In genomic region chr1:41610783-41611182, GRCm38 (mm10) we compare ENCODE assay signal across 28 mouse cellular contexts.
DNase-seq lines count a peak whose midpoint lies in the region; ATAC-seq and TF ChIP-seq lines count a peak whose summit lies in the region.
"Had no signal": no experiment of that assay in that cellular context is flagged by ENCODE, and none has a peak within 500 bp of the region (broad histone marks: within the 10 kb centered on the region; RNA-seq: fewer than 3 reads in every experiment).

No protein-coding gene starts in this region.

- H3K27ac ChIP-seq in limb, embryonic 11.5 days (replicated peaks; ENCODE audit: low read depth, low read length) = no peak overlapping the region
- no peak overlapping the region for H3K27ac ChIP-seq in neural tube, embryonic 11.5 days (ENCODE audit: low read depth, low read length)
- H3K27ac ChIP-seq in liver, postnatal 0 days (ENCODE audit: low read depth) = no peak overlapping the region
- H3K27ac ChIP-seq: embryonic facial prominence, embryonic 10.5 days; forebrain, embryonic 15.5 days; hindbrain, embryonic 15.5 days; kidney, postnatal 0 days; left cerebral cortex, adult 2 months; liver, embryonic 12.5 days; stomach, embryonic 15.5 days had no signal

- no peaks in the 10 kb centered on the region for H3K27me3 ChIP-seq in limb, embryonic 11.5 days (ENCODE audit: control insufficient read depth, insufficient read depth, low read length)
- no peaks in the 10 kb centered on the region for H3K27me3 ChIP-seq in neural tube, embryonic 11.5 days (ENCODE audit: control insufficient read depth, insufficient read depth, low read length)
- no peaks in the 10 kb centered on the region for H3K27me3 ChIP-seq in liver, postnatal 0 days (ENCODE audit: insufficient read depth, low read length)
- H3K27me3 ChIP-seq: forebrain, embryonic 15.5 days; heart, embryonic 12.5 days; hindbrain, embryonic 15.5 days; liver, embryonic 12.5 days; stomach, embryonic 15.5 days had no signal

- H3K36me3 ChIP-seq in limb, embryonic 11.5 days (ENCODE audit: control insufficient read depth, insufficient read depth, low read length) = no peaks in the 10 kb centered on the region
- H3K36me3 ChIP-seq in neural tube, embryonic 11.5 days (ENCODE audit: control insufficient read depth, insufficient read depth, low read length) = no peaks in the 10 kb centered on the region
- H3K36me3 ChIP-seq in liver, postnatal 0 days (replicated peaks; ENCODE audit: insufficient read depth, low read length) = no peaks in the 10 kb centered on the region
- H3K36me3 ChIP-seq: embryonic facial prominence, embryonic 10.5 days; forebrain, embryonic 15.5 days; heart, embryonic 12.5 days; hindbrain, embryonic 15.5 days; liver, embryonic 12.5 days; stomach, embryonic 15.5 days had no signal

- ATAC-seq in limb, embryonic 11.5 days (ENCODE audit: insufficient number of reproducible peaks, low FRiP score, low TSS enrichment, low read depth) = peak; percentile 65; the same call in 1 of the 2 replicates
- ATAC-seq in neural tube, embryonic 11.5 days (ENCODE audit: insufficient read depth, low FRiP score, low TSS enrichment) = peak; percentile 69; the same call in 1 of the 2 replicates
- ATAC-seq in liver, postnatal 0 days = no peak
- ATAC-seq: forebrain, embryonic 15.5 days; liver, embryonic 12.5 days had no signal

- no peak for TF ChIP-seq EP300 in liver, postnatal 0 days (IDR thresholded peaks at IDR 0.05; ENCODE audit: low read depth)

- 0 out of 2 replicates have a peak, but pooled peaks cover 5% of the 10 kb centered on the region for H3K4me1 ChIP-seq in limb, embryonic 11.5 days (ENCODE audit: control insufficient read depth, insufficient read depth, low read length)
- H3K4me1 ChIP-seq in neural tube, embryonic 11.5 days (ENCODE audit: control insufficient read depth, insufficient read depth, low read length) = peaks cover 3% of the 10 kb centered on the region; the same call in 1 of the 2 replicates
- H3K4me1 ChIP-seq in liver, postnatal 0 days (ENCODE audit: insufficient read depth) = no peaks in the 10 kb centered on the region
- H3K4me1 ChIP-seq: embryonic facial prominence, embryonic 10.5 days; heart, embryonic 12.5 days; hindbrain, embryonic 15.5 days; liver, embryonic 12.5 days; stomach, embryonic 15.5 days had no signal

- DNase-seq in embryo, embryonic 10.5 days (ENCODE audit: low spot score) = peak; percentile 56
- peak; percentile 53 for DNase-seq in embryo, embryonic 11 days
- peak; percentile 59 for DNase-seq in limb, embryonic 11.5 days (ENCODE audit: low spot score)
- DNase-seq in neural tube, embryonic 11.5 days (ENCODE audit: low spot score) = peak; percentile 48
- DNase-seq in urinary bladder, postnatal 4 days (ENCODE audit: low spot score in 2 of 2) = no peak
- no peak for DNase-seq in liver, postnatal 0 days
- DNase-seq in right cerebral cortex, postnatal 4 days = no peak
- DNase-seq: adrenal gland, adult 2 months; cerebellum, adult 11-12 months; cerebellum, postnatal 14 days; gastrocnemius, postnatal 14 days; heart, adult 11 months; heart, postnatal 10 days; kidney, adult 18-20 months; lung, adult 2 months; lung, postnatal 14 days; midbrain, embryonic 14.5 days; retina, postnatal 1 day; right cerebral cortex, postnatal 25 days; thymus, adult 18-20 months had no signal

- WGBS in limb, embryonic 11.5 days = 22% methylated on average over 8 of the region's 8 CpGs
- 37% methylated on average over 8 of the region's 8 CpGs for WGBS in neural tube, embryonic 11.5 days
- 79% methylated on average over 8 of the region's 8 CpGs for WGBS in liver, postnatal 0 days (ENCODE audit: insufficient replicate concordance)

- H3K4me2 ChIP-seq in limb, embryonic 11.5 days (ENCODE audit: low read depth, severe bottlenecking) = peak overlapping the region; percentile 16; the same call in 1 of the 2 replicates
- H3K4me2 ChIP-seq in neural tube, embryonic 11.5 days (ENCODE audit: low read depth) = no peak overlapping the region
- no peak overlapping the region for H3K4me2 ChIP-seq in liver, postnatal 0 days (ENCODE audit: low read depth, low read length)
- H3K4me2 ChIP-seq: forebrain, embryonic 15.5 days; heart, embryonic 12.5 days; hindbrain, embryonic 15.5 days; liver, embryonic 12.5 days; stomach, embryonic 15.5 days had no signal

- no peak for TF ChIP-seq CTCF in liver, postnatal 0 days (IDR thresholded peaks at IDR 0.05; ENCODE audit: low read depth)

- no peaks in the 10 kb centered on the region for H3K9me3 ChIP-seq in limb, embryonic 11.5 days (ENCODE audit: control insufficient read depth, low read length)
- no peaks in the 10 kb centered on the region for H3K9me3 ChIP-seq in neural tube, embryonic 11.5 days (ENCODE audit: control insufficient read depth, low read length)
- H3K9me3 ChIP-seq in liver, postnatal 0 days (ENCODE audit: low read length) = no peaks in the 10 kb centered on the region
- H3K9me3 ChIP-seq: embryonic facial prominence, embryonic 10.5 days; forebrain, embryonic 15.5 days; heart, embryonic 12.5 days; hindbrain, embryonic 15.5 days; liver, embryonic 12.5 days; stomach, embryonic 15.5 days had no signal

- H3K9ac ChIP-seq in limb, embryonic 11.5 days (ENCODE audit: low read length) = no peak overlapping the region
- no peak overlapping the region for H3K9ac ChIP-seq in neural tube, embryonic 11.5 days (ENCODE audit: low read length)
- H3K9ac ChIP-seq in liver, postnatal 0 days (replicated peaks) = no peak overlapping the region
- H3K9ac ChIP-seq: forebrain, embryonic 15.5 days; heart, embryonic 12.5 days; hindbrain, embryonic 15.5 days; liver, embryonic 12.5 days; stomach, embryonic 15.5 days had no signal

- no peak overlapping the region for H3K4me3 ChIP-seq in limb, embryonic 11.5 days (ENCODE audit: low read depth, low read length)
- no peak overlapping the region for H3K4me3 ChIP-seq in neural tube, embryonic 11.5 days (ENCODE audit: low read depth, low read length)
- H3K4me3 ChIP-seq in liver, postnatal 0 days (ENCODE audit: low read depth, low read length) = no peak overlapping the region
- H3K4me3 ChIP-seq: embryonic facial prominence, embryonic 10.5 days; forebrain, embryonic 15.5 days; heart, embryonic 12.5 days; hindbrain, embryonic 15.5 days; left cerebral cortex, adult 2 months; liver, embryonic 12.5 days; stomach, embryonic 15.5 days had no signal

Comparison
In these comparisons a context has a peak if more than half of its experiments do, and no peak if none do; other contexts are left out.
1. DNase-seq: peak in embryo, embryonic 10.5 days (single experiment), embryo, embryonic 11 days (single experiment), limb, embryonic 11.5 days (single experiment) and neural tube, embryonic 11.5 days (single experiment); none in urinary bladder, postnatal 4 days (0 of 2), liver, postnatal 0 days (single experiment) and right cerebral cortex, postnatal 4 days (single experiment).